Mouse (Mus musculus): ENCODE data around the gene Sdhaf1. TPM values are rescaled to one million over a fixed set of nuclear protein-coding genes. Genes with fewer than 3 reads are reported as not detected.

The Sdhaf1 gene
- total RNA-seq (2018; cell fraction: chromatin; rRNA removed) = 1 to 10 TPM in 14 of 26 experiments, under 1 TPM in 8, not detected in 4; 0.31 to 4.2 (median 1.3) TPM
- total RNA-seq (2018; cell fraction: cytosol; rRNA removed) = 1 to 10 TPM; 2.1 to 7.0 (median 5.0) TPM
- 10 to 100 TPM in 1 of 26 experiments, 1 to 10 TPM in 23, under 1 TPM in 2; 0.41 to 10.2 (median 4.4) TPM for total RNA-seq (2018; cell fraction: nucleus; rRNA removed)
- polyA plus RNA-seq (2018) = 4.6 to 6.7 TPM (median 5.0 TPM) in 3 replicates

- H3K4me3 ChIP-seq (ENCODE audit: inconsistent target) = peak within 1 kb of the TSS; percentile 42
- whole genome bisulfite sequencing (ENCODE audit: missing documents) = 88% methylated on average over 3 of the region's 3 CpGs
- no peaks in the 10 kb centered on the region for H3K79me2 ChIP-seq (ENCODE audit: inconsistent target)
- H3K36me3 ChIP-seq (ENCODE audit: inconsistent target) = no peaks in the 10 kb centered on the region
- H3K27ac ChIP-seq = peak within 1 kb of the TSS; percentile 64
These were observed at the start of gene Sdhaf1 for GRCm38 (mm10) chr7:30323795-30324194. Gene Sdhaf1 (minus strand): TSS chr7:30323895.

- Histone ChIP-seq H3K4me3 (ENCODE audit: inconsistent target) (no peak overlapping the region), H3K79me2 (ENCODE audit: inconsistent target) (no peaks in the 10 kb centered on the region), H3K27ac (no peak overlapping the region), H3K36me3 (ENCODE audit: inconsistent target) (no peaks in the 10 kb centered on the region)
- WGBS (ENCODE audit: missing documents) = 75% methylated on average over 2 of the region's 2 CpGs
These were observed 43.8 kb upstream of the Sdhaf1 start for GRCm38 (mm10) chr7:30367466-30367865.

GRCm38 (mm10) chr7:30363344-30363738 is 39.6 kb upstream of the Sdhaf1 start:
- no peak overlapping the region for H3K4me3 ChIP-seq (ENCODE audit: inconsistent target)
- 66% methylated on average over 5 of the region's 6 CpGs for WGBS (ENCODE audit: missing documents)
- H3K27ac ChIP-seq = no peak overlapping the region
- no peaks in the 10 kb centered on the region for H3K36me3 ChIP-seq (ENCODE audit: inconsistent target)
- no peaks in the 10 kb centered on the region for H3K79me2 ChIP-seq (ENCODE audit: inconsistent target)

- Histone ChIP-seq H3K79me2 (ENCODE audit: inconsistent target) (no peaks in the 10 kb centered on the region), H3K27ac (no peak within 1 kb of the TSS), H3K36me3 (ENCODE audit: inconsistent target) (no peaks in the 10 kb centered on the region), H3K4me3 (ENCODE audit: inconsistent target) (no peak within 1 kb of the TSS)
- 8% methylated on average over 29 of the region's 55 CpGs for WGBS (ENCODE audit: missing documents)
These were observed 39.1 kb upstream of the Sdhaf1 start, which contains the start of gene Lrfn3 for GRCm38 (mm10) chr7:30362652-30363343. Gene Lrfn3 (minus strand): TSS chr7:30362772.

- Histone ChIP-seq H3K27ac (no peak overlapping the region), H3K36me3 (ENCODE audit: inconsistent target) (no peaks in the 10 kb centered on the region), H3K79me2 (ENCODE audit: inconsistent target) (no peaks in the 10 kb centered on the region), H3K4me3 (ENCODE audit: inconsistent target) (no peak overlapping the region)
- 91% methylated on average over 17 of the region's 17 CpGs for WGBS (ENCODE audit: missing documents)
These were observed 36.3 kb upstream of the Sdhaf1 start for GRCm38 (mm10) chr7:30360028-30360427.

GRCm38 (mm10) chr7:30359276-30359865 is 35.7 kb upstream of the Sdhaf1 start:
- 90% methylated on average over 31 of the region's 31 CpGs for WGBS (ENCODE audit: missing documents)
- no peaks in the 10 kb centered on the region for H3K79me2 ChIP-seq (ENCODE audit: inconsistent target)
- no peaks in the 10 kb centered on the region for H3K36me3 ChIP-seq (ENCODE audit: inconsistent target)
- H3K4me3 ChIP-seq (ENCODE audit: inconsistent target) = no peak overlapping the region
- no peak overlapping the region for H3K27ac ChIP-seq

GRCm38 (mm10) chr7:30358378-30359186 is 34.9 kb upstream of the Sdhaf1 start:
- Histone ChIP-seq H3K36me3 (ENCODE audit: inconsistent target) (no peaks in the 10 kb centered on the region), H3K27ac (no peak overlapping the region), H3K79me2 (ENCODE audit: inconsistent target) (no peaks in the 10 kb centered on the region), H3K4me3 (ENCODE audit: inconsistent target) (no peak overlapping the region)
- 81% methylated on average over 7 of the region's 7 CpGs for WGBS (ENCODE audit: missing documents)

- Histone ChIP-seq H3K36me3 (ENCODE audit: inconsistent target) (no peaks in the 10 kb centered on the region), H3K4me3 (ENCODE audit: inconsistent target) (no peak overlapping the region), H3K27ac (no peak overlapping the region), H3K79me2 (ENCODE audit: inconsistent target) (no peaks in the 10 kb centered on the region)
- WGBS (ENCODE audit: missing documents) = 75% methylated on average over 4 of the region's 4 CpGs
These were observed 30.4 kb upstream of the Sdhaf1 start for GRCm38 (mm10) chr7:30354059-30354458.

GRCm38 (mm10) chr7:30353279-30353822 is 29.7 kb upstream of the Sdhaf1 start:
- WGBS (ENCODE audit: missing documents) = 12% methylated on average over 6 of the region's 6 CpGs
- no peak overlapping the region for H3K4me3 ChIP-seq (ENCODE audit: inconsistent target)
- H3K36me3 ChIP-seq (ENCODE audit: inconsistent target) = no peaks in the 10 kb centered on the region
- H3K79me2 ChIP-seq (ENCODE audit: inconsistent target) = no peaks in the 10 kb centered on the region
- no peak overlapping the region for H3K27ac ChIP-seq

GRCm38 (mm10) chr7:30347828-30348227 is 24.1 kb upstream of the Sdhaf1 start:
- H3K79me2 ChIP-seq (ENCODE audit: inconsistent target) = no peaks in the 10 kb centered on the region
- H3K4me3 ChIP-seq (ENCODE audit: inconsistent target) = no peak overlapping the region
- H3K36me3 ChIP-seq (ENCODE audit: inconsistent target) = no peaks in the 10 kb centered on the region
- no peak overlapping the region for H3K27ac ChIP-seq
- WGBS (ENCODE audit: missing documents) = under 1% methylated on average over 30 of the region's 30 CpGs

- no peaks in the 10 kb centered on the region for H3K36me3 ChIP-seq (ENCODE audit: inconsistent target)
- H3K4me3 ChIP-seq (ENCODE audit: inconsistent target) = no peak overlapping the region
- WGBS (ENCODE audit: missing documents) = 30% methylated on average over 21 of the region's 21 CpGs
- no peaks in the 10 kb centered on the region for H3K79me2 ChIP-seq (ENCODE audit: inconsistent target)
- H3K27ac ChIP-seq = no peak overlapping the region
These were observed 23.1 kb upstream of the Sdhaf1 start for GRCm38 (mm10) chr7:30346635-30347379.

GRCm38 (mm10) chr7:30339432-30340109 is 15.9 kb upstream of the Sdhaf1 start:
- Histone ChIP-seq H3K36me3 (ENCODE audit: inconsistent target) (no peaks in the 10 kb centered on the region), H3K27ac (no peak overlapping the region), H3K4me3 (ENCODE audit: inconsistent target) (no peak overlapping the region), H3K79me2 (ENCODE audit: inconsistent target) (no peaks in the 10 kb centered on the region)
- WGBS (ENCODE audit: missing documents) = 88% methylated on average over 5 of the region's 5 CpGs

GRCm38 (mm10) chr7:30336384-30336783 is 12.7 kb upstream of the Sdhaf1 start:
- Histone ChIP-seq H3K27ac (no peak overlapping the region), H3K79me2 (ENCODE audit: inconsistent target) (no peaks in the 10 kb centered on the region), H3K36me3 (ENCODE audit: inconsistent target) (no peaks in the 10 kb centered on the region), H3K4me3 (ENCODE audit: inconsistent target) (no peak overlapping the region)
- whole genome bisulfite sequencing (ENCODE audit: missing documents) = 2% methylated on average over 9 of the region's 9 CpGs

All from macrophage (primary cell).